Mouse (Mus musculus) heart, postnatal 36 days (tissue): ENCODE results near the gene Ccp110. TPM values are rescaled to one million over a fixed set of nuclear protein-coding genes. Genes with fewer than 3 reads are reported as not detected.

Source experiments
- DNase-seq, 2 experiments: peaks; one replicate each; pipeline ENCODE4 v3.0.0; 2021 to 2022
- intact Hi-C: fragments of 180-260 bp; cut with DNase I; formaldehyde crosslinking; loops from one replicate; pipeline ENCODE4 v1.15.1; 2025
- total RNA-seq, 2 experiments: library from RNA; stranded (reverse); gene quantifications; 2 replicates each; pipeline ENCODE4 v1.2.3; 2021

Gene Ccp110
- total RNA-seq, 2 experiments from 2014 or later: 2.3 to 3.3 TPM

GRCm38 (mm10) chr7:118765604-118766003 is 53.3 kb downstream of the Ccp110 start:
- intact Hi-C loops: loop anchor here (1.0 to 10.0 kb wide), 3 partner anchors 231 to 749 kb away; partner anchors contain the start of gene Acsm5
- no peak for DNase-seq

GRCm38 (mm10) chr7:118766119-118766833 is 53.9 kb downstream of the Ccp110 start:
- intact Hi-C loops: loop anchor here (1.0 to 10.0 kb wide), 3 partner anchors 230 to 749 kb away; partner anchors contain the start of gene Acsm5
- DNase-seq: peak; percentile 68

GRCm38 (mm10) chr7:118766834-118767224 is 54.5 kb downstream of the Ccp110 start:
- intact Hi-C loops: loop anchor here (1.0 to 10.0 kb wide), 3 partner anchors 229 to 748 kb away; partner anchors contain the start of gene Acsm5

GRCm38 (mm10) chr7:118769208-118769607 is 56.9 kb downstream of the Ccp110 start:
- no peak for DNase-seq
- intact Hi-C loops: loop anchor here (2.0 to 10.0 kb wide), 4 partner anchors 48 to 746 kb away; partner anchors contain the start of genes Acsm5 and Iqck

More at GRCm38 (mm10) chr7:118766834-118767224, 54.5 kb downstream of the Ccp110 start:
- DNase-seq: no peak

- intact Hi-C loops: loop anchor here (2.0 to 10.0 kb wide), 4 partner anchors 47 to 745 kb away; partner anchors contain the start of genes Acsm5 and Iqck
- no peak for DNase-seq
Measured at GRCm38 (mm10) chr7:118769655-118770054, 57.3 kb downstream of the Ccp110 start.

- no peak for DNase-seq
- intact Hi-C loops: no loop called here
Measured at GRCm38 (mm10) chr7:118773027-118773426, 60.7 kb downstream of the Ccp110 start.

GRCm38 (mm10) chr7:118775991-118776390 is 63.6 kb downstream of the Ccp110 start:
- intact Hi-C loops: no loop called here
- DNase-seq: no peak

- intact Hi-C loops: no loop called here
- no peak for DNase-seq
Measured at GRCm38 (mm10) chr7:118776491-118776890, 64.1 kb downstream of the Ccp110 start.

GRCm38 (mm10) chr7:118777598-118778394 is 65.4 kb downstream of the Ccp110 start:
- intact Hi-C loops: no loop called here
- DNase-seq: peak in 1 of 2 experiments; percentile 51

GRCm38 (mm10) chr7:118778561-118778960 is 66.2 kb downstream of the Ccp110 start:
- intact Hi-C loops: no loop called here
- no peak for DNase-seq

GRCm38 (mm10) chr7:118783305-118784001 is 71.1 kb downstream of the Ccp110 start:
- intact Hi-C loops: no loop called here
- DNase-seq: no peak

- DNase-seq: no peak
- intact Hi-C loops: no loop called here
Measured at GRCm38 (mm10) chr7:118786091-118786490, 73.7 kb downstream of the Ccp110 start.

Other genes starting within 250 kb of the Ccp110 start
- 10 to 100 TPM; 23.1 to 25.1 TPM for gene Itpripl2, start 220.6 kb upstream of the Ccp110 start, total RNA-seq
- 100 to 1,000 TPM; 112 to 113 TPM for gene Coq7, start 179.2 kb upstream of the Ccp110 start, total RNA-seq
- 1 to 10 TPM; 6.2 to 7.1 TPM for gene Tmc7, start 127.8 kb upstream of the Ccp110 start, total RNA-seq
- gene Tmc5, start 115.3 kb upstream of the Ccp110 start, total RNA-seq: under 1 TPM; 0.19 to 0.22 TPM
- gene Gde1, start 6.8 kb upstream of the Ccp110 start, total RNA-seq: 10 to 100 TPM; 30.6 to 32.5 TPM
- 10 to 100 TPM; 21.7 to 25.5 TPM for gene Vps35l, start 27.7 kb downstream of the Ccp110 start, total RNA-seq
- under 1 TPM; 0.33 to 0.35 TPM for gene Iqck, start 143.2 kb downstream of the Ccp110 start, total RNA-seq
- 10 to 100 TPM; 14.3 to 19.5 TPM for gene Knop1, start 143.7 kb downstream of the Ccp110 start, total RNA-seq